Mouse (Mus musculus) intestine, embryonic 15.5 days (tissue): ENCODE data around the gene Tctex1d1. TPM values are rescaled to one million over a fixed set of nuclear protein-coding genes. Genes with fewer than 3 reads are reported as not detected.
A peak's percentile ranks its signal among the peaks of the same experiment; 100 is the strongest.

Experiments
- ATAC-seq: fragments of 200-750 bp; cut with Nextera tagmentation; 2 replicates; pipeline ENCODE4 v1.8.0; 2017; ENCODE audit warnings: moderate TSS enrichment, moderate library complexity
- H3K27ac ChIP-seq: fragments of 300-500 bp; sonication (generic); 2 replicates; pipeline ENCODE4 v1.5.1; 2015; ENCODE audit warnings: mild to moderate bottlenecking, inconsistent platforms
- H3K27me3 ChIP-seq: fragments of 300-500 bp; sonication (generic); replicated peaks from 2 replicates; pipeline ENCODE4 v1.6.1; 2015; ENCODE audit warnings: inconsistent platforms
- H3K36me3 ChIP-seq: fragments of 300-500 bp; sonication (generic); 2 replicates; pipeline ENCODE4 v1.6.1; 2015; ENCODE audit warnings: inconsistent platforms
- H3K4me1 ChIP-seq: fragments of 300-500 bp; sonication (generic); replicated peaks from 2 replicates; pipeline ENCODE4 v1.6.1; 2015; ENCODE audit warnings: inconsistent platforms
- H3K4me2 ChIP-seq: fragments of 300-500 bp; sonication (generic); replicated peaks from 2 replicates; pipeline ENCODE4 v1.6.1; 2015; ENCODE audit warnings: mild to moderate bottlenecking, inconsistent platforms
- H3K4me3 ChIP-seq: fragments of 300-500 bp; sonication (generic); replicated peaks from 2 replicates; pipeline ENCODE4 v1.5.1; 2015; ENCODE audit warnings: inconsistent platforms
- H3K9ac ChIP-seq: fragments of 300-500 bp; sonication (generic); 2 replicates; pipeline ENCODE4 v1.6.1; 2015; ENCODE audit warnings: inconsistent platforms
- H3K9me3 ChIP-seq: fragments of 300-500 bp; sonication (generic); 2 replicates; pipeline ENCODE4 v1.6.1; 2016; ENCODE audit warnings: inconsistent platforms
- WGBS: fragments of 180-500 bp; shearing (Covaris S2); methylation state at CpG from one replicate; pipeline ENCODE4 v1.1.7; 2015; 5-methylcytosine and 5-hydroxymethylcytosine counted together
- polyA plus RNA-seq: library from polyadenylated mRNA; unstranded; fragments of >200 nt; fragmentation: Nextera tagmentation; extraction: Ambion mirVana; gene quantifications from 2 replicates; pipeline ENCODE4 v1.2.1, GENCODE M21; 2015

Gene Tctex1d1
- polyA plus RNA-seq = 0.51 and 0.58 TPM in 2 replicates

DNA sequence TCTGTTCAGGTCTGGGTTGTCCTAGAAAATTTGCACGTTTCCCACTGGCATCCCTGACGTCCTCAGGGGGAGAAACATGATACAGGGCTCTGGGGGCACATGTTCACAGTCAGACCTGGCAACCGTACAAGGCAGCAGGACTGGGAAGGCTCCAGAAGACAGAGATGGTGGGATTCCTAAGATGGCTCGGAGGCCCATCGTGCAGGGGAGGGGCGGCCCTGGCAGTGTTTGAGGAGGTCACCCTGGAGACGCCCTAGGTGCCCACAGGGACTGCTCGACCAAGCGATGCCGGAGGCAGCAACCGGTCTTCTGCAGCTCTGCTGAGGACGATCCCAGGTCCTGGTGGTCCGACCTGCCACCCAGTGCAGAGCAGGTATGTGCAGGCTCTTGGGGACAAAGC is at the start of gene Tctex1d1:
Gene Tctex1d1, plus strand, starts transcription at position 167 of the 400 bp plus-strand sequence.
- Histone ChIP-seq H3K27ac (no peak within 1 kb of the TSS), H3K36me3 (no peaks in the 10 kb centered on the region), H3K9me3 (no peaks in the 10 kb centered on the region), H3K9ac (no peak within 1 kb of the TSS), H3K4me2 (peak within 1 kb of the TSS; percentile 64), H3K27me3 (no peaks in the 10 kb centered on the region), H3K4me3 (peak within 1 kb of the TSS; percentile 16), H3K4me1 (peaks cover 4% of the 10 kb centered on the region; the same call in 1 of the 2 replicates)
- 2% methylated on average over 13 of the region's 13 CpGs for WGBS
- ATAC-seq = peak; percentile 39; the same call in 1 of the 2 replicates

DNA sequence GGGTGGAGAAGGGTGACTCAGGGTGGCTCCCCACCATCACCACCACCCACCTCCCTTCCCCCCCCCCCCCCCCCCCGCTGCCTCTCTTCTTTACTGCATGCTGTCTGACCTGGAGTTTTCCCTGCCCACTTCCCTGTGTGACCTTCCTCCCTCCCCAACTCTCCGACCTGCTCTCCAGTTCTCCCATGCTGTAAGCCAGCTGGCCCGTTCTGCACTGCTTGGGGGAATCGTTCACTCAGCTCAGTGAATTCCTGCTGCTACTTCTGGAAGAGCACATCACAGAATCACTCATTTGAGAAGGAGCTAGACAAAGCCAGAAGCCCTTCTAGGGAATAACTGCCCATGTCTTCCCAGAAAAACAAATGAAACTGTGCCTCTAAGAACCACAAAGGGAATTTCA is 48.9 kb upstream of the Tctex1d1 start:
- no peaks in the 10 kb centered on the region for H3K36me3 ChIP-seq
- no peak overlapping the region for H3K9ac ChIP-seq
- H3K4me2 ChIP-seq = no peak overlapping the region
- no peak overlapping the region for H3K4me3 ChIP-seq
- H3K27me3 ChIP-seq = no peaks in the 10 kb centered on the region
- no peaks in the 10 kb centered on the region for H3K9me3 ChIP-seq
- no peak overlapping the region for H3K27ac ChIP-seq
- 44% methylated on average over 3 of the region's 4 CpGs for WGBS
- ATAC-seq = no peak
- H3K4me1 ChIP-seq = no peaks in the 10 kb centered on the region

DNA sequence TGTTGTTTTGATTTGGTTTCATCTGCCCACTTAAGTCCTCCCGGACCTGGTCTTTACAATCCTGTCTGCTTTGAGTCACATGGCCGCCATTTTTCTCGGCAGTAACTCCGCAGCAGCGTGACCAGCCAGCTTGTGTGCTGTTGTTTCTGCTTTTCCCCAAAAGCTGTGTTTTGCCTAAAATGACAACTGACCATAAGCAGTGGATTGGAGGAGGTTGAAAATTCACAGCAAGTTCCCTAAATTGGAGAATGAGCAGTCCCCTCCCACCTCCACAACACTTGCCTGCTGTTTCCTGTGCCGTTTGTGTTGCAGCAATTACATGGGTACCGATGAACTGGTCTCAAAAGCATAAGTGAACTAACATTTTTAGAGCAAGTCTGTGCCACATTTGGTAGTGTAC is 47.7 kb upstream of the Tctex1d1 start:
- Histone ChIP-seq H3K9me3 (no peaks in the 10 kb centered on the region), H3K4me1 (no peaks in the 10 kb centered on the region), H3K4me3 (no peak overlapping the region), H3K4me2 (no peak overlapping the region), H3K27me3 (no peaks in the 10 kb centered on the region), H3K9ac (no peak overlapping the region), H3K36me3 (no peaks in the 10 kb centered on the region), H3K27ac (no peak overlapping the region)
- ATAC-seq = no peak
- WGBS = 77% methylated on average over 7 of the region's 7 CpGs

DNA sequence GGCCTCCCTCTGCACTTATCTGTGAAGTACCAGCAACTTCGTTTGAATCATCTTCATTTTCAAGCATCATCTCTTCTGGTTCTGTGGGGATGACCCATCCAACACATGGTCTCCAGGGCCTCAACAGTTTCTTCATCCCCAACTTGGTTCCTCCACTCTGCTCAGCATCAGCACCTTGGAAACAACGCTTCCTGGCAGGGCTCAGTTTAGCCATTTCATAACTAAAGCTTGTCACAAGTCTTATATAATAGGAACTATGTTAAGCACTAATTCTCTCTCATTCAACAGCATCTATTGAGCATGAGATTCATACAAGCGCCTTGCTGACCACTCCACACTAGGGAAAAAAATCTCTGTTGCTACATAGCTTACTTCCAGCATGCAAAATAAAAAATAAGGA is 38.1 kb upstream of the Tctex1d1 start:
- Histone ChIP-seq H3K27me3 (no peaks in the 10 kb centered on the region), H3K9me3 (no peaks in the 10 kb centered on the region), H3K4me1 (no peaks in the 10 kb centered on the region), H3K4me2 (no peak overlapping the region), H3K9ac (no peak overlapping the region), H3K4me3 (no peak overlapping the region), H3K27ac (no peak overlapping the region), H3K36me3 (no peaks in the 10 kb centered on the region)
- 79% methylated on average over 3 of the region's 3 CpGs for WGBS
- ATAC-seq = no peak

GRCm38 (mm10) chr4:102940738-102941137 is 37.7 kb upstream of the Tctex1d1 start:
- ATAC-seq = no peak
- no peaks in the 10 kb centered on the region for H3K27me3 ChIP-seq
- H3K36me3 ChIP-seq = no peaks in the 10 kb centered on the region
- H3K9ac ChIP-seq = no peak overlapping the region
- H3K4me3 ChIP-seq = no peak overlapping the region
- no peaks in the 10 kb centered on the region for H3K9me3 ChIP-seq
- H3K27ac ChIP-seq = no peak overlapping the region
- no peak overlapping the region for H3K4me2 ChIP-seq
- WGBS = 76% methylated on average over 4 of the region's 4 CpGs
- H3K4me1 ChIP-seq = no peaks in the 10 kb centered on the region

GRCm38 (mm10) chr4:102944325-102944724 is 34.1 kb upstream of the Tctex1d1 start:
- no peaks in the 10 kb centered on the region for H3K9me3 ChIP-seq

GRCm38 (mm10) chr4:102952476-102952875 is 25.9 kb upstream of the Tctex1d1 start:
- Histone ChIP-seq H3K4me3 (no peak overlapping the region), H3K4me2 (no peak overlapping the region), H3K27ac (no peak overlapping the region), H3K9ac (no peak overlapping the region), H3K36me3 (no peaks in the 10 kb centered on the region), H3K27me3 (no peaks in the 10 kb centered on the region), H3K9me3 (no peaks in the 10 kb centered on the region), H3K4me1 (no peaks in the 10 kb centered on the region)
- WGBS = 60% methylated on average over 2 of the region's 2 CpGs
- ATAC-seq = no peak

More at GRCm38 (mm10) chr4:102944325-102944724, 34.1 kb upstream of the Tctex1d1 start:
- H3K9ac ChIP-seq = no peak overlapping the region
- no peaks in the 10 kb centered on the region for H3K36me3 ChIP-seq
- no peak overlapping the region for H3K27ac ChIP-seq
- H3K4me2 ChIP-seq = no peak overlapping the region
- 58% methylated on average over 6 of the region's 6 CpGs for WGBS
- ATAC-seq = no peak
- H3K27me3 ChIP-seq = no peaks in the 10 kb centered on the region
- no peak overlapping the region for H3K4me3 ChIP-seq
- H3K4me1 ChIP-seq = no peaks in the 10 kb centered on the region

DNA sequence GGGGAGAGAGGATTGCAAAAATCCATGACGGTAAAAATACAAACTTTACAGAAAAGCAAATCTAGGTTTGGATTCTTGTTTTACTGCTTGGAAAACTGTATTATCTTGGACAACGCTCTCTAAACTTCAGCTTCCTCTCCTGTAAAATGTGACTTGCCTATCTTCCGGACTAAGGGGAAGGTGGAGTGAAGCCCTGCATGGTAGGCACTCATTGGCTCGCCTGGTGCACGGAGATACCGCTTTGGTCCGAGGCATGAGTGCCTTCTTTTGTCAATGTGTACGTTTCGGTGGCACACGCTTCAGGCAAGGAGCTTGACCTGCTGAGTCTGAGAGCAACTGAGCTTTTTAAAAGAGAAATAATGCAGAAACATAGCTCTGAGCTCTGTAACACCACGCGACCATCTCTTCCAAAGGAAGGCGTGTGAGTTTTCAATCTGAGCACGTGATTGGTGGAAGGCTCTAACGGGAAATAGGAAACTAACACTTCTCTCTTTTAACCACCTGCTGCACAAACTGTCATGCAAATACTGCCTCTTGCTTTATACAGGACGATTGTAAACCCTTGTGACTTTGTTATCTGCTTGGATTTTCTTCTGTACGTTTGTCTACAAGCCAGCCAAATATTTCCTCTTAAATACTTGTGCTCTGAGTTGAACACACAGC is 23.0 kb upstream of the Tctex1d1 start:
- H3K27me3 ChIP-seq = no peaks in the 10 kb centered on the region
- no peak overlapping the region for H3K27ac ChIP-seq
- 62% methylated on average over 17 of the region's 17 CpGs for WGBS
- no peaks in the 10 kb centered on the region for H3K36me3 ChIP-seq
- no peak overlapping the region for H3K9ac ChIP-seq
- no peaks in the 10 kb centered on the region for H3K4me1 ChIP-seq
- H3K4me3 ChIP-seq = no peak overlapping the region
- H3K9me3 ChIP-seq = no peaks in the 10 kb centered on the region
- no peak overlapping the region for H3K4me2 ChIP-seq
- ATAC-seq = no peak

- no peak overlapping the region for H3K4me3 ChIP-seq
- 82% methylated on average over 5 of the region's 5 CpGs for WGBS
- no peak for ATAC-seq
Measured at GRCm38 (mm10) chr4:102959409-102959808, 19.0 kb upstream of the Tctex1d1 start.

DNA sequence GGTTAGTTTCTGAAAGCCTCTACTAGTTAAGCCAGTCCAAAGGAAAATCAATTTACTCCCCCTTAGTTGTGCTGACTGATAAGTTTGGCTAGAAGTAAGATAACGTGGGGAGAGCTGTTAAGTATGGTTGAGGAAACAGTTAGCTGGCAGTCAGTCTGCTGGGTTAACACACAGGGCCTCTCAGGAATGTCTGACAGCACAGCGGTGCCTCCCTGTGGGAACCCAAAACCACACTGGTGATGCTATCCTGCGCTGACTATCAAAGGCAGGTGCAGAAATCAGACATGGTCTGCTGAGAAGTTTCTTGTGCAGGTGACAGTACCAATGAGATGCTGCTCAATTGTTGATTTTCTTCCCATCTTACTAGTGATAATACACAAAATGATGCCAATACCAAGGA is 14.2 kb upstream of the Tctex1d1 start:
- H3K4me1 ChIP-seq = no peaks in the 10 kb centered on the region
- no peak overlapping the region for H3K4me2 ChIP-seq
- H3K4me3 ChIP-seq = no peak overlapping the region
- no peak for ATAC-seq
- WGBS = 60% methylated on average over 3 of the region's 3 CpGs
- H3K9me3 ChIP-seq = no peaks in the 10 kb centered on the region
- H3K9ac ChIP-seq = no peak overlapping the region
- no peaks in the 10 kb centered on the region for H3K36me3 ChIP-seq
- no peaks in the 10 kb centered on the region for H3K27me3 ChIP-seq
- no peak overlapping the region for H3K27ac ChIP-seq

More at GRCm38 (mm10) chr4:102959409-102959808, 19.0 kb upstream of the Tctex1d1 start:
- Histone ChIP-seq H3K4me1 (no peaks in the 10 kb centered on the region), H3K36me3 (no peaks in the 10 kb centered on the region), H3K27me3 (no peaks in the 10 kb centered on the region), H3K9ac (no peak overlapping the region), H3K27ac (no peak overlapping the region), H3K4me2 (no peak overlapping the region), H3K9me3 (no peaks in the 10 kb centered on the region)

DNA sequence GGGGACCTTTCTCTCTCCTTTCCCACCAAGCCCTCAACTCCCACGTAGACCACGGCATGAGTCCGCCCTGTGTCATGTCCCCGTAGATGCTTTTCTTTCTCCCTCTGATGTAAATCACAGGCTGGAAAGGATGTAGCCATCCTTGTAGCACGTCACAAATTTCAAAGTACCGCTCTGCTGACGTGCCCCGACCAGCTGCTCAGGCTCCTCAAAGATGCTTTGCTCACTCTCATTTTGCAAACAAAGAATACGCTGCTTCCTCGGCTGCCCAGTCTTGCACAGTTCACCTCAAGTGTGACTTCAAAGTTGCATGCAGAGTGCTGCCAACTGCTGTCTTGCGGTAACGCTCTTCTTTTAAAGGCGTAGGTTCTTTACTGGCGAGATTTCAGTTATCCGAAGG is 10.6 kb upstream of the Tctex1d1 start:
- Histone ChIP-seq H3K4me1 (no peaks in the 10 kb centered on the region), H3K27ac (no peak overlapping the region), H3K36me3 (no peaks in the 10 kb centered on the region), H3K4me2 (no peak overlapping the region), H3K9ac (no peak overlapping the region), H3K9me3 (no peaks in the 10 kb centered on the region), H3K4me3 (no peak overlapping the region), H3K27me3 (no peaks in the 10 kb centered on the region)
- ATAC-seq = no peak
- WGBS = 85% methylated on average over 15 of the region's 15 CpGs

DNA sequence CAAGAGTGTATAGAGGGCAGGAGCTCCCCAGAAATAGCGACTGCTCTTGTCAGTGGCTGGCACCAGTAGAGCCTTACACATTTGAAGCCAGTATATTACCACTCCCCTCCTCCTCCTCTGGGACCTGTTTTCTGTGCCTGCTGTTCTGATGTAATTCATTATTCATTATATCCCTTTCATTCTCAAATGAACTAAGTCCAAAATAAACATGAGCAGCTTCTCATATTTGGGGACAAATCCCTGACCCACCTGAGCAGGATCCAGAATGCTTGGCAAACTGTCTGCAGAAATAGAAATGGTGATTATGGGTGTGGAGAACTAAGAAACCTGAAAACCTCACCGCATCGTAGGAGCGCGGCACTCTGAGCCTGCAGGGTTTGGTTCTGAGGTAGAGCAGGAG is 8.8 kb upstream of the Tctex1d1 start:
- Histone ChIP-seq H3K4me3 (no peak overlapping the region), H3K9ac (no peak overlapping the region), H3K9me3 (no peaks in the 10 kb centered on the region), H3K36me3 (no peaks in the 10 kb centered on the region), H3K4me1 (no peaks in the 10 kb centered on the region), H3K27ac (no peak overlapping the region), H3K4me2 (no peak overlapping the region), H3K27me3 (no peaks in the 10 kb centered on the region)
- 89% methylated on average over 5 of the region's 5 CpGs for WGBS
- ATAC-seq = no peak

GRCm38 (mm10) chr4:102971159-102971558 is 7.2 kb upstream of the Tctex1d1 start:
- no peak overlapping the region for H3K27ac ChIP-seq
- no peaks in the 10 kb centered on the region for H3K27me3 ChIP-seq
- no peak for ATAC-seq
- 73% methylated on average over 5 of the region's 5 CpGs for WGBS
- H3K4me3 ChIP-seq = no peak overlapping the region
- H3K9ac ChIP-seq = no peak overlapping the region
- no peaks in the 10 kb centered on the region for H3K36me3 ChIP-seq
- H3K4me1 ChIP-seq = no peaks in the 10 kb centered on the region
- H3K9me3 ChIP-seq = no peaks in the 10 kb centered on the region
- no peak overlapping the region for H3K4me2 ChIP-seq
